Mouse (Mus musculus) neural tube, embryonic 14.5 days (tissue): Measurements from ENCODE around the gene Mvd. TPM values are rescaled to one million over a fixed set of nuclear protein-coding genes. Genes with fewer than 3 reads are reported as not detected.

ENCODE experiments used
- ATAC-seq: fragments of 200-750 bp; cut with Nextera tagmentation; 2 replicates; pipeline ENCODE4 v1.8.0; 2017; ENCODE audit warnings: low read depth, mild to moderate bottlenecking, moderate TSS enrichment, moderate library complexity
- H3K27ac ChIP-seq: fragments of 300-500 bp; sonication (generic); 2 replicates; pipeline ENCODE4 v1.5.1; 2014; ENCODE audit warnings: low read depth, mild to moderate bottlenecking, control low read depth, low read length, moderate library complexity, mixed read lengths
- H3K27me3 ChIP-seq: fragments of 300-500 bp; sonication (generic); 2 replicates; pipeline ENCODE4 v1.6.1; 2014; ENCODE audit warnings: low read length; ENCODE audit not compliant: control insufficient read depth, insufficient read depth
- H3K36me3 ChIP-seq: fragments of 300-500 bp; sonication (generic); 2 replicates; pipeline ENCODE4 v1.6.1; 2014; ENCODE audit warnings: low read length, mixed read lengths; ENCODE audit not compliant: control insufficient read depth, insufficient read depth
- H3K4me1 ChIP-seq: fragments of 300-500 bp; sonication (generic); 2 replicates; pipeline ENCODE4 v1.6.1; 2014; ENCODE audit warnings: low read length; ENCODE audit not compliant: control insufficient read depth, insufficient read depth
- H3K4me2 ChIP-seq: fragments of 300-500 bp; sonication (generic); 2 replicates; pipeline ENCODE4 v1.6.1; 2014; ENCODE audit warnings: mild to moderate bottlenecking, low read depth, low read length, control low read depth
- H3K4me3 ChIP-seq: fragments of 300-500 bp; sonication (generic); 2 replicates; pipeline ENCODE4 v1.5.1; 2014; ENCODE audit warnings: low read depth, low read length, control low read depth, mixed read lengths
- H3K9ac ChIP-seq: fragments of 300-500 bp; sonication (generic); replicated peaks from 2 replicates; pipeline ENCODE4 v1.6.1; 2014; ENCODE audit warnings: low read depth, mild to moderate bottlenecking, control low read depth, low read length, mixed read lengths
- H3K9me3 ChIP-seq: fragments of 300-500 bp; sonication (generic); 2 replicates; pipeline ENCODE4 v1.6.1; 2016; ENCODE audit warnings: low read length; ENCODE audit not compliant: control insufficient read depth
- WGBS: fragments of 180-500 bp; shearing (Covaris S2); extraction: QIAGEN DNeasy Blood & Tissue Kit; methylation state at CpG from one replicate; pipeline ENCODE4 v1.1.7; 2014; 5-methylcytosine and 5-hydroxymethylcytosine counted together
- polyA plus RNA-seq: library from polyadenylated mRNA; unstranded; fragments of >200 nt; fragmentation: Nextera tagmentation; extraction: Ambion mirVana; gene quantifications from 2 replicates; pipeline ENCODE4 v1.2.1, GENCODE M21; 2014

Gene Mvd
- polyA plus RNA-seq, 1 experiment from 2014 or later: 61.7 TPM

GRCm38 (mm10) chr8:122470691-122471090 is 27.5 kb upstream of the Mvd start:
- peaks cover 12% of the 10 kb centered on the region for H3K36me3 ChIP-seq
- 83% methylated on average over 5 of the region's 5 CpGs for WGBS

DNA sequence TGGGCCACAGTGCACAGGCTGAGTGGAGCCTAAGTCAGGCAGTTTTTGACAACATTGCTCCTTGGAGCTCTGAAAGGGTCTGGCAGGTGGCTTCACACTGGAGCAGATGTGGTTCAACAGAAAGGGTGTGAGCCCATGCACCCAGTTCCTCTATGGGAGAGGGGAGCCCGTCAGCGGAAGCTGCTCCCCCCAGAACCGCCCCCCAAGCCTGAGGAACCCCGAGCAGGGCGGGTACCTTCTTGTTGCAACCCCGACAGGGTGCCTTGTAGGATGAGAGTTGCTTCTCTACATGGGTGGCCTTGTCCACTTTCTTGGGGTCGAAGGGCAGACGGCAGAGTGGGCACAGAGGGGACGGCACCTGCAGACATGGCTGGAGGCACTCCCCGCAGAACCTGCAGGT is 26.7 kb upstream of the Mvd start:
- 91% methylated on average over 10 of the region's 10 CpGs for WGBS

More at GRCm38 (mm10) chr8:122470691-122471090, 27.5 kb upstream of the Mvd start:
- H3K27me3 ChIP-seq: no peaks in the 10 kb centered on the region
- no peak overlapping the region for H3K4me2 ChIP-seq
- no peak overlapping the region for H3K27ac ChIP-seq
- H3K9ac ChIP-seq: no peak overlapping the region
- no peak overlapping the region for H3K4me3 ChIP-seq
- H3K9me3 ChIP-seq: no peaks in the 10 kb centered on the region
- ATAC-seq: no peak
- peaks cover 9% of the 10 kb centered on the region for H3K4me1 ChIP-seq

DNA sequence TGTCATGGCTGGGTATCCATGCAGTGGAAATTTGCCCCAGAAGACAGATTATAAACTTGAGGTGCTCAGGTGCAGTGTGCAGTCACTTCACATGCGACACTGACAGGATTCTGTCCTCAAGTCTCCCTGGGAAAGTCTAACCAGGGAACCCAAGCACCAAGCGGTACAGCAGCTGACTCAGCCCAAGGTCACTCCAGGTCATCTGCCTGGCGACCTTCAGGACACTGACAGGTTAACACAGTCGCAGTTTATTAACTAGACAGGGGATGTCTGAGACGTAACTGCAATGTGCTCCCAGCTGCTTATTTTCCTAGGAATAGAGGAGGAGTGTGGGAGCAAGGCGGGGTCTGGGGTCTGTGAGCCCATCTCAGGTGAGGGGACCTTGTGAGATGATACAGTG is 26.2 kb upstream of the Mvd start:
- no peaks in the 10 kb centered on the region for H3K27me3 ChIP-seq
- H3K27ac ChIP-seq: no peak overlapping the region
- no peak overlapping the region for H3K4me2 ChIP-seq
- H3K9ac ChIP-seq: no peak overlapping the region
- H3K36me3 ChIP-seq: peaks cover 12% of the 10 kb centered on the region
- H3K4me3 ChIP-seq: no peak overlapping the region
- H3K4me1 ChIP-seq: peaks cover 1% of the 10 kb centered on the region; the same call in 1 of the 2 replicates
- no peaks in the 10 kb centered on the region for H3K9me3 ChIP-seq
- ATAC-seq: no peak
- 77% methylated on average over 6 of the region's 6 CpGs for WGBS

More for the DNA sequence above, 26.7 kb upstream of the Mvd start:
- Histone ChIP-seq H3K27me3 (no peaks in the 10 kb centered on the region), H3K27ac (no peak overlapping the region), H3K9me3 (no peaks in the 10 kb centered on the region), H3K36me3 (peaks cover 12% of the 10 kb centered on the region), H3K4me1 (peaks cover 7% of the 10 kb centered on the region), H3K4me2 (no peak overlapping the region), H3K9ac (no peak overlapping the region), H3K4me3 (no peak overlapping the region)
- no peak for ATAC-seq

- Histone ChIP-seq H3K4me1 (no peaks in the 10 kb centered on the region), H3K9me3 (no peaks in the 10 kb centered on the region), H3K4me3 (no peak overlapping the region), H3K4me2 (no peak overlapping the region), H3K9ac (no peak overlapping the region), H3K27me3 (no peaks in the 10 kb centered on the region), H3K36me3 (peaks cover 12% of the 10 kb centered on the region), H3K27ac (no peak overlapping the region)
- WGBS: 89% methylated on average over 13 of the region's 13 CpGs
- no peak for ATAC-seq
Observed at GRCm38 (mm10) chr8:122467816-122468215, 24.6 kb upstream of the Mvd start.

GRCm38 (mm10) chr8:122464985-122465384 is 21.8 kb upstream of the Mvd start:
- 79% methylated on average over 7 of the region's 7 CpGs for WGBS
- no peaks in the 10 kb centered on the region for H3K9me3 ChIP-seq
- no peak overlapping the region for H3K27ac ChIP-seq
- no peak overlapping the region for H3K9ac ChIP-seq
- peaks cover 14% of the 10 kb centered on the region for H3K27me3 ChIP-seq
- H3K4me3 ChIP-seq: no peak overlapping the region
- H3K4me2 ChIP-seq: no peak overlapping the region
- ATAC-seq: no peak
- peaks cover 12% of the 10 kb centered on the region for H3K36me3 ChIP-seq
- H3K4me1 ChIP-seq: peaks cover 9% of the 10 kb centered on the region

DNA sequence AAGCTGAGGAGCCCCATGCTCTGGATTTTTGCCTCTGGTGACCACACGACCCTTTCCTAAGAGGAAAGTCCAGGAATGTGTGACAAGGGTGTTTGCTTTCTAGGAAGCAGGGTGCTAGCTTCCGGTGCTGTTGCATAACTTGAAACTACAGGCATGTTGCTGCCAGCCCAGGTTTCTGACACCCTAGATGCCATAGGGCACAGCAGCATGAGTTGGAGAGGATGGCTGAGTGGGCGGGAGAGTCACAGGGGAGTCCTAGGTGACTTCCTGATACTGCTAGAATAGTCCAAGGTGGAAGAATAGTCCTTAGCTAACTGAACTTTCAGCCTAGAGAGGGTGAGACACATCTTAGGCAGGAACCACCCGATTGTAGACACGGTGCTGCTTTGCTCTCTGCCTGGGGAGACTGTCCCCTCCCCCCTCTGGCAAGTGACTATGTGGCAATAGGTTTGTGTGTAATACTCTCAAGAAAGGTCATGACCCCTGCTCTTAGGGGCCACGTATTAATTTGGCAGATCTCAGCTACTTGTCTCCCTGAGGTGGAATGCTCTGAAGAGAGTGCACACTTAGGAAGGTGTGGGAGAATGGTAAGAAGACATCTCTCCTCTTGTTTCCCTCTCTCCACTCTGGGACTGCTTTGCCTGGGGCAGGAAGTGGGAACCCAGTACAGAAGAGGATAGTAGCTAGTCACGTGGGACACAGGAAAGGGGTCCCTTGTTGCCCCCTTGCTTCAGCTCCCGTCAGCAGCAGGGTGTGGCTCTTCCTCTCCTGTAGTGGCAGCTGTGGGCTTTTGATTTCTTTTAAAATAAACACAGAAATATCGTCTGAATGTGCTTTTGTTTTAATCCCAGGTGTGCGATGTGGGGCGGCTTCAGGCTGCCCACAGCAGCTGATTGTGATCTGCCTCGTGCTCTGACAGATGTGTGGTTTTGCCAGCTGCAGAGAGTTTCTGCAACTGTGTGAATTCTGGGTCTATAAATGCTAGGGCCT is 20.7 kb upstream of the Mvd start:
- H3K27me3 ChIP-seq: peaks cover 20% of the 10 kb centered on the region
- no peak overlapping the region for H3K4me3 ChIP-seq
- H3K9me3 ChIP-seq: no peaks in the 10 kb centered on the region
- no peak overlapping the region for H3K4me2 ChIP-seq
- peaks cover 12% of the 10 kb centered on the region for H3K36me3 ChIP-seq
- peaks cover 9% of the 10 kb centered on the region for H3K4me1 ChIP-seq
- WGBS: 72% methylated on average over 12 of the region's 12 CpGs
- ATAC-seq: no peak
- H3K9ac ChIP-seq: no peak overlapping the region
- H3K27ac ChIP-seq: no peak overlapping the region

GRCm38 (mm10) chr8:122462510-122462909 is 19.3 kb upstream of the Mvd start:
- H3K4me3 ChIP-seq: no peak overlapping the region
- no peak for ATAC-seq
- peaks cover 9% of the 10 kb centered on the region for H3K36me3 ChIP-seq
- no peak overlapping the region for H3K27ac ChIP-seq
- no peak overlapping the region for H3K4me2 ChIP-seq
- no peak overlapping the region for H3K9ac ChIP-seq
- peaks cover 9% of the 10 kb centered on the region for H3K4me1 ChIP-seq
- WGBS: 69% methylated on average over 8 of the region's 8 CpGs
- no peaks in the 10 kb centered on the region for H3K9me3 ChIP-seq
- peaks cover 20% of the 10 kb centered on the region for H3K27me3 ChIP-seq

GRCm38 (mm10) chr8:122461473-122462148 is 18.4 kb upstream of the Mvd start:
- H3K4me3 ChIP-seq: no peak overlapping the region
- peaks cover 20% of the 10 kb centered on the region for H3K27me3 ChIP-seq
- no peak overlapping the region for H3K27ac ChIP-seq
- no peak overlapping the region for H3K4me2 ChIP-seq
- H3K9ac ChIP-seq: no peak overlapping the region
- ATAC-seq: no peak
- WGBS: 64% methylated on average over 11 of the region's 11 CpGs
- H3K9me3 ChIP-seq: no peaks in the 10 kb centered on the region
- peaks cover under 1% of the 10 kb centered on the region; the same call in 1 of the 2 replicates for H3K36me3 ChIP-seq
- H3K4me1 ChIP-seq: peaks cover 9% of the 10 kb centered on the region
